ENCODE assay signal across 13 mouse cellular contexts in genomic region chr10:9030486-9030885, GRCm38 (mm10).
"Had no signal": no experiment of that assay in that cellular context is flagged by ENCODE, and none has a peak within 500 bp of the region (broad histone marks: within the 10 kb centered on the region; RNA-seq: fewer than 3 reads in every experiment).

No protein-coding gene starts in this region.

- H3K36me3 ChIP-seq: midbrain, embryonic 12.5 days; midbrain, embryonic 15.5 days; neural tube, embryonic 12.5 days; stomach, embryonic 15.5 days had no signal

- H3K4me3 ChIP-seq: megakaryocyte, embryonic 14.5 days; midbrain, embryonic 12.5 days; midbrain, embryonic 15.5 days; neural tube, embryonic 12.5 days; stomach, embryonic 15.5 days had no signal

- H3K27ac ChIP-seq: macrophage; midbrain, embryonic 12.5 days; midbrain, embryonic 15.5 days; neural tube, embryonic 12.5 days had no signal

- DNase-seq: lung, adult 18-20 months; lung, embryonic 14.5 days; lung, postnatal 10 days; right cerebral cortex, postnatal 14 days; thymus, adult 2 months; thymus, postnatal 25 days; thymus, postnatal 4 days had no signal

- H3K9me3 ChIP-seq: midbrain, embryonic 12.5 days; midbrain, embryonic 15.5 days; neural tube, embryonic 12.5 days; stomach, embryonic 15.5 days had no signal

- H3K9ac ChIP-seq: lung, embryonic 14.5 days; midbrain, embryonic 12.5 days; midbrain, embryonic 15.5 days; neural tube, embryonic 12.5 days; stomach, embryonic 15.5 days had no signal

- H3K4me2 ChIP-seq: lung, embryonic 14.5 days; midbrain, embryonic 12.5 days; midbrain, embryonic 15.5 days; neural tube, embryonic 12.5 days; stomach, embryonic 15.5 days had no signal

- ATAC-seq: midbrain, embryonic 15.5 days had no signal

- H3K27me3 ChIP-seq: megakaryocyte, embryonic 14.5 days; midbrain, embryonic 12.5 days; midbrain, embryonic 15.5 days; neural tube, embryonic 12.5 days; stomach, embryonic 15.5 days had no signal

- H3K4me1 ChIP-seq: megakaryocyte, embryonic 14.5 days; midbrain, embryonic 12.5 days; midbrain, embryonic 15.5 days; neural tube, embryonic 12.5 days had no signal
